Mouse (Mus musculus): ENCODE measurements around the gene Eif2ak4.

Eif2ak4 gene

GRCm38 (mm10) chr2:118464450-118464849 is 76.0 kb downstream of the Eif2ak4 start:
- DNase-seq (ENCODE audit: low spot score), result no peak

GRCm38 (mm10) chr2:118465894-118466293 is 77.5 kb downstream of the Eif2ak4 start:
- no peak for DNase-seq (ENCODE audit: low spot score)

GRCm38 (mm10) chr2:118466601-118467000 is 78.2 kb downstream of the Eif2ak4 start:
- DNase-seq (ENCODE audit: low spot score), result no peak

GRCm38 (mm10) chr2:118468354-118468753 is 79.9 kb downstream of the Eif2ak4 start:
- DNase-seq (ENCODE audit: low spot score), result no peak

GRCm38 (mm10) chr2:118478833-118479549 is 90.6 kb downstream of the Eif2ak4 start:
- no peak for DNase-seq (ENCODE audit: low spot score)

GRCm38 (mm10) chr2:118479550-118479909 is 91.1 kb downstream of the Eif2ak4 start, which contains the start of gene Srp14:
Srp14 (minus strand) TSS chr2:118479711.
- DNase-seq (ENCODE audit: low spot score), result peak; percentile 72

GRCm38 (mm10) chr2:118480886-118481285 is 92.5 kb downstream of the Eif2ak4 start:
- DNase-seq (ENCODE audit: low spot score), result no peak

- no peak for DNase-seq (ENCODE audit: low spot score)
These were observed 94.6 kb downstream of the Eif2ak4 start for GRCm38 (mm10) chr2:118483032-118483431.

- DNase-seq (ENCODE audit: low spot score), result no peak
These were observed 96.0 kb downstream of the Eif2ak4 start for GRCm38 (mm10) chr2:118484386-118484898.

GRCm38 (mm10) chr2:118485415-118485814 is 97.0 kb downstream of the Eif2ak4 start:
- DNase-seq (ENCODE audit: low spot score), result no peak

- peak; percentile 88 for DNase-seq (ENCODE audit: low spot score)
These were observed 98.5 kb downstream of the Eif2ak4 start for GRCm38 (mm10) chr2:118486933-118487332.

- no peak for DNase-seq (ENCODE audit: low spot score)
These were observed 99.4 kb downstream of the Eif2ak4 start for GRCm38 (mm10) chr2:118487806-118488205.

GRCm38 (mm10) chr2:118490241-118491091 is 102.0 kb downstream of the Eif2ak4 start:
- peak; percentile 36 for DNase-seq (ENCODE audit: low spot score)

- no peak for DNase-seq (ENCODE audit: low spot score)
These were observed 102.9 kb downstream of the Eif2ak4 start for GRCm38 (mm10) chr2:118491281-118491731.

- no peak for DNase-seq (ENCODE audit: low spot score)
These were observed 103.5 kb downstream of the Eif2ak4 start for GRCm38 (mm10) chr2:118491741-118492395.

- no peak for DNase-seq (ENCODE audit: low spot score)
These were observed 106.6 kb downstream of the Eif2ak4 start for GRCm38 (mm10) chr2:118495024-118495423.

GRCm38 (mm10) chr2:118497890-118498289 is 109.5 kb downstream of the Eif2ak4 start:
- DNase-seq (ENCODE audit: low spot score), result no peak

GRCm38 (mm10) chr2:118498476-118498875 is 110.1 kb downstream of the Eif2ak4 start:
- DNase-seq (ENCODE audit: low spot score), result no peak

GRCm38 (mm10) chr2:118499135-118499961 is 110.9 kb downstream of the Eif2ak4 start:
- DNase-seq (ENCODE audit: low spot score), result no peak

- no peak for DNase-seq (ENCODE audit: low spot score)
These were observed 111.8 kb downstream of the Eif2ak4 start for GRCm38 (mm10) chr2:118500191-118500590.

GRCm38 (mm10) chr2:118507126-118507525 is 118.7 kb downstream of the Eif2ak4 start:
- no peak for DNase-seq (ENCODE audit: low spot score)

Data from ovary, postnatal 10 days (tissue).